Mouse (Mus musculus): ENCODE measurements at regions not wholly inside any gene's neighbourhood (a gene's known extent, or its start where the extent isn't known, plus 50 kb on each side); places are given as distances from the start of the nearest gene placed in this dataset.

- no peaks in the 10 kb centered on the region for H3K27me3 ChIP-seq (ENCODE audit: control insufficient read depth, insufficient read depth, low read length)
- H3K4me1 ChIP-seq (ENCODE audit: control insufficient read depth, insufficient read depth) = no peaks in the 10 kb centered on the region
- H3K9me3 ChIP-seq (replicated peaks; ENCODE audit: control insufficient read depth, low read length) = no peaks in the 10 kb centered on the region
- 57% methylated on average over 4 of the region's 4 CpGs for WGBS
- ATAC-seq (ENCODE audit: insufficient read depth, low read depth) (no peak), DNase-seq (ENCODE audit: low spot score) (no peak)
- no peak overlapping the region for H3K9ac ChIP-seq (replicated peaks; ENCODE audit: low read depth, low read length)
- H3K4me3 ChIP-seq (ENCODE audit: low read depth, low read length) = no peak overlapping the region
- H3K4me2 ChIP-seq (ENCODE audit: low read depth, low read length) = no peak overlapping the region
- H3K36me3 ChIP-seq (replicated peaks; ENCODE audit: control insufficient read depth, insufficient read depth, low read length) = no peaks in the 10 kb centered on the region
- TF ChIP-seq CTCF (IDR thresholded peaks at IDR 0.05; ENCODE audit: low read depth) (no peak), EP300 (IDR thresholded peaks at IDR 0.05; ENCODE audit: low read depth) (no peak)
- no peak overlapping the region for H3K27ac ChIP-seq (ENCODE audit: low read depth)
Measured at GRCm38 (mm10) chr13:106471264-106471663, 465.5 kb downstream of the Ipo11 start.

GRCm38 (mm10) chr13:106454366-106454927 is 482.3 kb downstream of the Ipo11 start:
- DNase-seq (ENCODE audit: low spot score) (no peak), ATAC-seq (ENCODE audit: insufficient read depth, low read depth) (no peak)
- H3K27me3 ChIP-seq (ENCODE audit: control insufficient read depth, insufficient read depth, low read length) = no peaks in the 10 kb centered on the region
- no peak overlapping the region for H3K4me2 ChIP-seq (ENCODE audit: low read depth, low read length)
- WGBS = 76% methylated on average over 6 of the region's 6 CpGs
- H3K9me3 ChIP-seq (replicated peaks; ENCODE audit: control insufficient read depth, low read length) = no peaks in the 10 kb centered on the region
- H3K9ac ChIP-seq (replicated peaks; ENCODE audit: low read depth, low read length) = no peak overlapping the region
- no peak for TF ChIP-seq EP300 (IDR thresholded peaks at IDR 0.05; ENCODE audit: low read depth)
- TF ChIP-seq CTCF (IDR thresholded peaks at IDR 0.05; ENCODE audit: low read depth) = no peak
- H3K4me3 ChIP-seq (ENCODE audit: low read depth, low read length) = no peak overlapping the region
- no peaks in the 10 kb centered on the region for H3K36me3 ChIP-seq (replicated peaks; ENCODE audit: control insufficient read depth, insufficient read depth, low read length)
- no peak overlapping the region for H3K27ac ChIP-seq (ENCODE audit: low read depth)
- no peaks in the 10 kb centered on the region for H3K4me1 ChIP-seq (ENCODE audit: control insufficient read depth, insufficient read depth)

GRCm38 (mm10) chr13:106432165-106432564 is 504.6 kb downstream of the Ipo11 start:
- Histone ChIP-seq H3K4me1 (ENCODE audit: control insufficient read depth, insufficient read depth) (no peaks in the 10 kb centered on the region), H3K27ac (ENCODE audit: low read depth) (no peak overlapping the region), H3K4me2 (ENCODE audit: low read depth, low read length) (no peak overlapping the region), H3K36me3 (replicated peaks; ENCODE audit: control insufficient read depth, insufficient read depth, low read length) (no peaks in the 10 kb centered on the region), H3K4me3 (ENCODE audit: low read depth, low read length) (no peak overlapping the region), H3K27me3 (ENCODE audit: control insufficient read depth, insufficient read depth, low read length) (no peaks in the 10 kb centered on the region), H3K9me3 (replicated peaks; ENCODE audit: control insufficient read depth, low read length) (no peaks in the 10 kb centered on the region), H3K9ac (replicated peaks; ENCODE audit: low read depth, low read length) (no peak overlapping the region)
- no peak for DNase-seq (ENCODE audit: low spot score)
- 60% methylated on average over 3 of the region's 3 CpGs for WGBS
- TF ChIP-seq EP300 (IDR thresholded peaks at IDR 0.05; ENCODE audit: low read depth) (no peak), CTCF (IDR thresholded peaks at IDR 0.05; ENCODE audit: low read depth) (no peak)
- no peak for ATAC-seq (ENCODE audit: insufficient read depth, low read depth)

GRCm38 (mm10) chr13:106406608-106407038 is 530.1 kb downstream of the Ipo11 start:
- ATAC-seq (ENCODE audit: insufficient read depth, low read depth) (no peak), DNase-seq (ENCODE audit: low spot score) (no peak)
- Histone ChIP-seq H3K27ac (ENCODE audit: low read depth) (no peak overlapping the region), H3K36me3 (replicated peaks; ENCODE audit: control insufficient read depth, insufficient read depth, low read length) (no peaks in the 10 kb centered on the region), H3K4me1 (ENCODE audit: control insufficient read depth, insufficient read depth) (no peaks in the 10 kb centered on the region), H3K4me3 (ENCODE audit: low read depth, low read length) (no peak overlapping the region), H3K4me2 (ENCODE audit: low read depth, low read length) (no peak overlapping the region), H3K27me3 (ENCODE audit: control insufficient read depth, insufficient read depth, low read length) (no peaks in the 10 kb centered on the region), H3K9me3 (replicated peaks; ENCODE audit: control insufficient read depth, low read length) (no peaks in the 10 kb centered on the region), H3K9ac (replicated peaks; ENCODE audit: low read depth, low read length) (no peak overlapping the region)
- 42% methylated on average over 1 of the region's 1 CpGs for WGBS
- TF ChIP-seq EP300 (IDR thresholded peaks at IDR 0.05; ENCODE audit: low read depth) (no peak), CTCF (IDR thresholded peaks at IDR 0.05; ENCODE audit: low read depth) (no peak)

GRCm38 (mm10) chr13:106392642-106393041 is 544.1 kb downstream of the Ipo11 start:
- no peaks in the 10 kb centered on the region for H3K27me3 ChIP-seq (ENCODE audit: control insufficient read depth, insufficient read depth, low read length)
- no peak for ATAC-seq (ENCODE audit: insufficient read depth, low read depth)
- H3K9ac ChIP-seq (replicated peaks; ENCODE audit: low read depth, low read length) = no peak overlapping the region
- H3K4me1 ChIP-seq (ENCODE audit: control insufficient read depth, insufficient read depth) = no peaks in the 10 kb centered on the region
- no peak overlapping the region for H3K27ac ChIP-seq (ENCODE audit: low read depth)
- DNase-seq (ENCODE audit: low spot score) = no peak
- WGBS = 81% methylated on average over 8 of the region's 8 CpGs
- no peak overlapping the region for H3K4me2 ChIP-seq (ENCODE audit: low read depth, low read length)
- TF ChIP-seq CTCF (IDR thresholded peaks at IDR 0.05; ENCODE audit: low read depth) (no peak), EP300 (IDR thresholded peaks at IDR 0.05; ENCODE audit: low read depth) (no peak)
- H3K9me3 ChIP-seq (replicated peaks; ENCODE audit: control insufficient read depth, low read length) = no peaks in the 10 kb centered on the region
- no peaks in the 10 kb centered on the region for H3K36me3 ChIP-seq (replicated peaks; ENCODE audit: control insufficient read depth, insufficient read depth, low read length)
- H3K4me3 ChIP-seq (ENCODE audit: low read depth, low read length) = no peak overlapping the region

- Histone ChIP-seq H3K4me3 (ENCODE audit: low read depth, low read length) (no peak overlapping the region), H3K9ac (replicated peaks; ENCODE audit: low read depth, low read length) (no peak overlapping the region), H3K4me2 (ENCODE audit: low read depth, low read length) (no peak overlapping the region), H3K27me3 (ENCODE audit: control insufficient read depth, insufficient read depth, low read length) (no peaks in the 10 kb centered on the region), H3K9me3 (replicated peaks; ENCODE audit: control insufficient read depth, low read length) (no peaks in the 10 kb centered on the region), H3K36me3 (replicated peaks; ENCODE audit: control insufficient read depth, insufficient read depth, low read length) (no peaks in the 10 kb centered on the region), H3K27ac (ENCODE audit: low read depth) (no peak overlapping the region), H3K4me1 (ENCODE audit: control insufficient read depth, insufficient read depth) (no peaks in the 10 kb centered on the region)
- TF ChIP-seq CTCF (IDR thresholded peaks at IDR 0.05; ENCODE audit: low read depth) (no peak), EP300 (IDR thresholded peaks at IDR 0.05; ENCODE audit: low read depth) (no peak)
- WGBS = 48% methylated on average over 4 of the region's 4 CpGs
- DNase-seq (ENCODE audit: low spot score) (no peak), ATAC-seq (ENCODE audit: insufficient read depth, low read depth) (no peak)
Measured at GRCm38 (mm10) chr13:106388634-106389033, 548.1 kb downstream of the Ipo11 start.
